Mouse (Mus musculus): Measurements from ENCODE around the gene Tmed4.

DNA sequence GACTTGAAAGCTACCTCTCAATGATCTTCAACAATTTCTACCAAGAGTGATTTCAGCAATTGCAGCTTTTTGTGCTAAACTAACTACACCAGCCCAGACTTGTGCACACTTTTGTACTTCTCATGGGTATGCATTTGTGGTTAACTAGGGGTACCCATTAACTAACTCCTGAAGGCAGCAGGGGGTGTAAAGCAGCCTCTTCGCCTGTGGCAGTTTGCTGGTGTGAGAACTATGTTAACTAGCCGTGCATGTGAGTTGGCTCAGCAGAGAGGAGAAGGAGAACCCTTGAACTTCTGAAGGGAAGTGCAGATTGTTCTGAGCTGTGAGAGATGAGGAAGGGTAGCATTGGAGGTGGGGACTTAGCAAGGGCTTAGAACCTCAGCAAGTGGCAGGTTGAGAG, 28.1 kb upstream of the Tmed4 start:
- TF ChIP-seq CTCF (IDR thresholded peaks at IDR 0.05; ENCODE audit: low read depth, low read length) (no peak), POLR2A (IDR thresholded peaks at IDR 0.05; ENCODE audit: extremely low read depth, insufficient read depth, low read length) (no peak)
